Mouse (Mus musculus) cerebellum, postnatal 25 days (tissue): ENCODE data around the gene Cmss1.

ENCODE experiments used
- DNase-seq, 2 experiments: peaks; one replicate each; pipeline ENCODE4 v3.0.0; 2021; ENCODE audit warnings: mixed read lengths in 2 of 2

Cmss1 gene

GRCm38 (mm10) chr16:57556244-57556643, 50.4 kb downstream of the Cmss1 start:
- DNase-seq, result no peak

- DNase-seq, result no peak
Observed at GRCm38 (mm10) chr16:57555667-57556066, 51.0 kb downstream of the Cmss1 start.

GRCm38 (mm10) chr16:57554886-57555400, 51.7 kb downstream of the Cmss1 start:
- no peak for DNase-seq

GRCm38 (mm10) chr16:57553235-57553634, 53.4 kb downstream of the Cmss1 start:
- no peak for DNase-seq

- no peak for DNase-seq
Observed at GRCm38 (mm10) chr16:57552709-57553108, 54.0 kb downstream of the Cmss1 start.

GRCm38 (mm10) chr16:57551617-57552016, 55.0 kb downstream of the Cmss1 start:
- no peak for DNase-seq

GRCm38 (mm10) chr16:57550817-57551216, 55.8 kb downstream of the Cmss1 start:
- no peak for DNase-seq

- no peak for DNase-seq
Observed at GRCm38 (mm10) chr16:57550088-57550487, 56.6 kb downstream of the Cmss1 start.

- peak; percentile 39 to 62 for DNase-seq
Observed at GRCm38 (mm10) chr16:57549061-57550037, 57.3 kb downstream of the Cmss1 start.

GRCm38 (mm10) chr16:57548608-57549007, 58.1 kb downstream of the Cmss1 start:
- no peak for DNase-seq

GRCm38 (mm10) chr16:57546355-57546754, 60.3 kb downstream of the Cmss1 start:
- no peak for DNase-seq

- DNase-seq, result no peak
Observed at GRCm38 (mm10) chr16:57544441-57544840, 62.2 kb downstream of the Cmss1 start.

- DNase-seq, result no peak
Observed at GRCm38 (mm10) chr16:57543243-57543642, 63.4 kb downstream of the Cmss1 start.

- DNase-seq, result no peak
Observed at GRCm38 (mm10) chr16:57536511-57536910, 70.2 kb downstream of the Cmss1 start.

GRCm38 (mm10) chr16:57534811-57535210, 71.9 kb downstream of the Cmss1 start:
- no peak for DNase-seq

GRCm38 (mm10) chr16:57534365-57534764, 72.3 kb downstream of the Cmss1 start:
- DNase-seq, result no peak

- DNase-seq, result no peak
Observed at GRCm38 (mm10) chr16:57532081-57532493, 74.6 kb downstream of the Cmss1 start.

GRCm38 (mm10) chr16:57530547-57530946, 76.1 kb downstream of the Cmss1 start:
- no peak for DNase-seq

- no peak for DNase-seq
Observed at GRCm38 (mm10) chr16:57528457-57528856, 78.2 kb downstream of the Cmss1 start.

- no peak for DNase-seq
Observed at GRCm38 (mm10) chr16:57526893-57527292, 79.8 kb downstream of the Cmss1 start.

- DNase-seq, result no peak
Observed at GRCm38 (mm10) chr16:57525476-57525875, 81.2 kb downstream of the Cmss1 start.

GRCm38 (mm10) chr16:57525046-57525445, 81.6 kb downstream of the Cmss1 start:
- no peak for DNase-seq

- DNase-seq, result no peak
Observed at GRCm38 (mm10) chr16:57515636-57516035, 91.0 kb downstream of the Cmss1 start.

GRCm38 (mm10) chr16:57514371-57514770, 92.3 kb downstream of the Cmss1 start:
- no peak for DNase-seq
